Mouse (Mus musculus) layer of hippocampus, adult 8-10 months (tissue): ENCODE data around the gene Capn5. TPM values are rescaled to one million over a fixed set of nuclear protein-coding genes. Genes with fewer than 3 reads are reported as not detected.

Source experiments
- DNase-seq, 2 experiments: peaks; one replicate each; pipeline ENCODE4 v3.0.0; 2022; ENCODE audit warnings: low spot score in 2 of 2
- total RNA-seq, 4 experiments: library from RNA; stranded (reverse); gene quantifications; 2 replicates each; pipeline ENCODE4 v1.2.4; 2022

Gene Capn5
- total RNA-seq, 4 experiments from 2014 or later: 37.9 to 46.5 (median 40.4) TPM

GRCm38 (mm10) chr7:98176322-98177070 lies 1.6 kb downstream of the Capn5 start:
- DNase-seq: no peak

- no peak for DNase-seq
Observed at GRCm38 (mm10) chr7:98174883-98175755, 3.0 kb downstream of the Capn5 start.

- DNase-seq: no peak
Observed at GRCm38 (mm10) chr7:98173408-98173807, 4.7 kb downstream of the Capn5 start.

- no peak for DNase-seq
Observed at GRCm38 (mm10) chr7:98172661-98173060, 5.4 kb downstream of the Capn5 start.

GRCm38 (mm10) chr7:98171141-98172073 lies 6.7 kb downstream of the Capn5 start:
- no peak for DNase-seq

- no peak for DNase-seq
Observed at GRCm38 (mm10) chr7:98164999-98165528, 13.0 kb downstream of the Capn5 start.

GRCm38 (mm10) chr7:98164382-98164998 lies 13.6 kb downstream of the Capn5 start:
- no peak for DNase-seq

GRCm38 (mm10) chr7:98163700-98164099 lies 14.4 kb downstream of the Capn5 start:
- DNase-seq: no peak

- no peak for DNase-seq
Observed at GRCm38 (mm10) chr7:98162239-98162638, 15.8 kb downstream of the Capn5 start.

- no peak for DNase-seq
Observed at GRCm38 (mm10) chr7:98160041-98160740, 17.9 kb downstream of the Capn5 start.

- no peak for DNase-seq
Observed at GRCm38 (mm10) chr7:98158481-98158880, 19.6 kb downstream of the Capn5 start.

GRCm38 (mm10) chr7:98157636-98158332 lies 20.3 kb downstream of the Capn5 start:
- DNase-seq: no peak

GRCm38 (mm10) chr7:98156280-98156665 lies 21.8 kb downstream of the Capn5 start:
- DNase-seq: no peak

- DNase-seq: peak; percentile 56 to 73
Observed at GRCm38 (mm10) chr7:98155546-98156279, 22.4 kb downstream of the Capn5 start.

- no peak for DNase-seq
Observed at GRCm38 (mm10) chr7:98153892-98154291, 24.2 kb downstream of the Capn5 start.

GRCm38 (mm10) chr7:98153345-98153744 lies 24.7 kb downstream of the Capn5 start:
- DNase-seq: no peak

GRCm38 (mm10) chr7:98152400-98152799 lies 25.7 kb downstream of the Capn5 start:
- DNase-seq: no peak

GRCm38 (mm10) chr7:98150525-98150924 lies 27.5 kb downstream of the Capn5 start:
- no peak for DNase-seq

- DNase-seq: no peak
Observed at GRCm38 (mm10) chr7:98149802-98150201, 28.3 kb downstream of the Capn5 start.
